Mouse (Mus musculus) liver, adult 2 months (tissue): ENCODE results near the gene Tbck.

Experiments
- CTCF ChIP-seq: fragments of 200-500 bp; IDR thresholded peaks from 2 replicates; pipeline ENCODE4 v1.5.1; 2011; ENCODE audit warnings: low read depth, low read length, control low read depth
- POLR2A ChIP-seq: fragments of 200-500 bp; IDR thresholded peaks from 2 replicates; pipeline ENCODE4 v1.6.1; 2011; ENCODE audit warnings: low read length, control low read depth; ENCODE audit not compliant: insufficient read depth; ENCODE audit errors: extremely low read depth

DNA sequence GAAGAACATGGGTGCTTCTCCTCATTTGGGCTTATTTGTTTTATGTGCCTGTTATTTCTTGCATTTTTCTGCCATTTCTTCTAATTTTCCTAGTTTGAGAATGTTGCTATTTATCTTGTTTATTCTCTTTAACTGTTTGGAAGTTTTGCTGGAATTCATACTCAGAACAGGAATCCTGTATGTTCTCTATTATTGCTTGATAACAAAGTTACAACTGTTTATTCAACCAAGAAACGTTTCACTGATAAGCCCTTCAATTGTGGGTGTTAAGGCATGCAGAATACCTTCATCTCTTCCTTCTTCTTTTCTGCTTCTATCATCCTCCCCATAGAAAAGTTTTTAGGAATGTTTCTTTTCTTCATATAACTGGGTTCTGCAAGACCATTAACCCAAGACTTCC, 37.1 kb upstream of the Tbck start:
- no peak for TF ChIP-seq CTCF
- TF ChIP-seq POLR2A, result no peak
